In genomic region chr2:33207069-33207468, GRCm38 (mm10) we compare ENCODE assay signal across 10 mouse cellular contexts. TPM values are rescaled to one million over a fixed set of nuclear protein-coding genes. Genes with fewer than 3 reads are reported as not detected.
DNase-seq lines count a peak whose midpoint lies in the region; TF ChIP-seq lines count a peak whose summit lies in the region.
"Had no signal": no experiment of that assay in that cellular context is flagged by ENCODE, and none has a peak within 500 bp of the region (broad histone marks: within the 10 kb centered on the region; RNA-seq: fewer than 3 reads in every experiment).

No protein-coding gene starts in this region.

- H3K4me3 ChIP-seq in gastrocnemius, adult 2 months = no peak overlapping the region
- H3K4me3 ChIP-seq in bone marrow macrophage, adult 2 months (ENCODE audit: insufficient read depth, low read length) = no peak overlapping the region
- H3K4me3 ChIP-seq: liver, embryonic 13.5 days had no signal

- intact Hi-C loops in gastrocnemius, adult 2 months (cut with DNase I) = no loop called here
- intact Hi-C loops in heart, postnatal 25 days (cut with DNase I) = no loop called here

- no peak for DNase-seq in gastrocnemius, adult 2 months
- DNase-seq in gastrocnemius, postnatal 25 days = no peak
- DNase-seq in heart, postnatal 25 days (ENCODE audit: low spot score) = peak; percentile 36
- peak; percentile 89 for DNase-seq in kidney, postnatal 10 days
- no peak for DNase-seq in left cerebral cortex, adult 9 months (ENCODE audit: low spot score in 2 of 2)
- no peak for DNase-seq in B cell, adult 2 months
- DNase-seq in right cerebral cortex, postnatal 36 days (ENCODE audit: low spot score in 2 of 2) = no peak
- DNase-seq: cerebellum, postnatal 36 days; liver, embryonic 13.5 days had no signal

- no peak for TF ChIP-seq POLR2A in bone marrow macrophage, adult 2 months (IDR thresholded peaks at IDR 0.05; ENCODE audit: borderline replicate concordance, low read depth, low read length)

- peak overlapping the region; percentile 78 for H3K27ac ChIP-seq in gastrocnemius, adult 2 months
- H3K27ac ChIP-seq in bone marrow macrophage, adult 2 months (ENCODE audit: insufficient read depth, low read depth, low read length) = peak overlapping the region; percentile 80
- H3K27ac ChIP-seq: liver, embryonic 13.5 days had no signal

- no peak for TF ChIP-seq CTCF in gastrocnemius, adult 2 months (IDR thresholded peaks at IDR 0.05)
- TF ChIP-seq CTCF in bone marrow macrophage, adult 2 months (IDR thresholded peaks at IDR 0.05; ENCODE audit: low read depth, low read length) = no peak

- peaks cover 60% of the 10 kb centered on the region for H3K4me1 ChIP-seq in bone marrow macrophage, adult 2 months (ENCODE audit: control insufficient read depth, insufficient read depth, low read length)

RNA-seq across cellular contexts. Expression of gene Angptl2, which starts 8.8 kb away (rescaled TPM):
- total RNA-seq in gastrocnemius, adult 2 months (2021) = 10 to 100 TPM; 20.6 to 47.1 TPM
- total RNA-seq in gastrocnemius, postnatal 25 days (2021) = 10 to 100 TPM; 64.2 to 68.7 TPM
- 13.1 and 15.1 TPM in 2 replicates for polyA plus RNA-seq in bone marrow macrophage, adult 2 months (2012; ENCODE audit: insufficient read depth, insufficient read length, missing spikeins)
- 10 to 100 TPM; 47.9 to 78.9 TPM for total RNA-seq in heart, postnatal 25 days (2021)

Comparison
In these comparisons a context has a peak if more than half of its experiments do, and no peak if none do; other contexts are left out.
1. DNase-seq: peak in heart, postnatal 25 days (single experiment) and kidney, postnatal 10 days (single experiment); none in gastrocnemius, adult 2 months (single experiment), gastrocnemius, postnatal 25 days (single experiment), left cerebral cortex, adult 9 months (0 of 2), B cell, adult 2 months (0 of 2) and right cerebral cortex, postnatal 36 days (0 of 2).